Mouse (Mus musculus) stomach, embryonic 15.5 days (tissue): ENCODE results near the gene Tfeb. TPM values are rescaled to one million over a fixed set of nuclear protein-coding genes. Genes with fewer than 3 reads are reported as not detected.
A peak's percentile ranks its signal among the peaks of the same experiment; 100 is the strongest.

Experiments
- ATAC-seq: fragments of 200-750 bp; cut with Nextera tagmentation; 2 replicates; pipeline ENCODE4 v1.8.0; 2017; ENCODE audit warnings: low read depth, moderate number of reproducible peaks, moderate TSS enrichment; ENCODE audit not compliant: insufficient read depth, low FRiP score
- H3K27ac ChIP-seq: fragments of 300-500 bp; sonication (generic); 2 replicates; pipeline ENCODE4 v1.5.1; 2015; ENCODE audit warnings: mild to moderate bottlenecking, inconsistent platforms
- H3K27me3 ChIP-seq: fragments of 300-500 bp; sonication (generic); replicated peaks from 2 replicates; pipeline ENCODE4 v1.6.1; 2015; ENCODE audit warnings: inconsistent platforms
- H3K36me3 ChIP-seq: fragments of 300-500 bp; sonication (generic); 2 replicates; pipeline ENCODE4 v1.6.1; 2015; ENCODE audit warnings: inconsistent platforms
- H3K4me1 ChIP-seq: fragments of 300-500 bp; sonication (generic); 2 replicates; pipeline ENCODE4 v1.6.1; 2015; ENCODE audit warnings: inconsistent platforms
- H3K4me2 ChIP-seq: fragments of 300-500 bp; sonication (generic); 2 replicates; pipeline ENCODE4 v1.6.1; 2015; ENCODE audit warnings: mild to moderate bottlenecking, inconsistent platforms
- H3K4me3 ChIP-seq: fragments of 300-500 bp; sonication (generic); replicated peaks from 2 replicates; pipeline ENCODE4 v1.5.1; 2015; ENCODE audit warnings: inconsistent platforms
- H3K9ac ChIP-seq: fragments of 300-500 bp; sonication (generic); 2 replicates; pipeline ENCODE4 v1.6.1; 2015; ENCODE audit warnings: inconsistent platforms
- H3K9me3 ChIP-seq: fragments of 300-500 bp; sonication (generic); 2 replicates; pipeline ENCODE4 v1.6.1; 2016; ENCODE audit warnings: inconsistent platforms
- WGBS: fragments of 180-500 bp; shearing (Covaris S2); methylation state at CpG from one replicate; pipeline ENCODE4 v1.1.7; 2015; 5-methylcytosine and 5-hydroxymethylcytosine counted together
- polyA plus RNA-seq: library from polyadenylated mRNA; unstranded; fragments of >200 nt; fragmentation: Nextera tagmentation; extraction: Ambion mirVana; gene quantifications from 2 replicates; pipeline ENCODE4 v1.2.1, GENCODE M21; 2015

Gene Tfeb
- polyA plus RNA-seq, result 10.2 and 10.7 TPM in 2 replicates

DNA sequence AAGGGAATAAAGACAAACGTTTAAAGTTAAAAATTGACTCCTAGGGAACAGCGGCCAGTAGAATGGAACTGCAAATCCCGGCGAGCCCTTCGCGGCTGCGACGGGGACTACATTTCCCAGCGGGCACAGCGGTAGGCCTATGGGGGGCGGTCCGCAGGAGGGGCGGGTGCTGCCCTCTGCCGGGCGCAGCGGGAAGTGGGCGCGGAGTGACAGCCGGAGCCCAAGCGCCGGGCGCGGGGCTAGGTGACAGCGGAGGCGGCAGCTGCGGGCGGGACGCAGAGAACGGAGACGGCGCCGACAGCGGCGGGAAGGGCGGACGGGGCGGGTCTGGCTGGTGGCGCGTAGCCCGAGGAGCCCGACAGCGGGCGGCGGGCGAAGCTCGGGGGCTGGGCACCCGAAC is at the start of gene Tfeb:
Gene Tfeb, plus strand, starts transcription at position 175 of the 400 bp plus-strand sequence.
- peak within 1 kb of the TSS; percentile 78 for H3K27ac ChIP-seq
- peak within 1 kb of the TSS; percentile 99 for H3K4me2 ChIP-seq
- H3K36me3 ChIP-seq, result no peaks in the 10 kb centered on the region
- H3K4me1 ChIP-seq, result peaks cover 17% of the 10 kb centered on the region
- H3K9ac ChIP-seq, result peak within 1 kb of the TSS; percentile 58
- WGBS, result under 1% methylated on average over 38 of the region's 47 CpGs
- H3K9me3 ChIP-seq, result no peaks in the 10 kb centered on the region
- peak within 1 kb of the TSS; percentile 77 for H3K4me3 ChIP-seq
- H3K27me3 ChIP-seq, result no peaks in the 10 kb centered on the region
- ATAC-seq, result peak; percentile 59

DNA sequence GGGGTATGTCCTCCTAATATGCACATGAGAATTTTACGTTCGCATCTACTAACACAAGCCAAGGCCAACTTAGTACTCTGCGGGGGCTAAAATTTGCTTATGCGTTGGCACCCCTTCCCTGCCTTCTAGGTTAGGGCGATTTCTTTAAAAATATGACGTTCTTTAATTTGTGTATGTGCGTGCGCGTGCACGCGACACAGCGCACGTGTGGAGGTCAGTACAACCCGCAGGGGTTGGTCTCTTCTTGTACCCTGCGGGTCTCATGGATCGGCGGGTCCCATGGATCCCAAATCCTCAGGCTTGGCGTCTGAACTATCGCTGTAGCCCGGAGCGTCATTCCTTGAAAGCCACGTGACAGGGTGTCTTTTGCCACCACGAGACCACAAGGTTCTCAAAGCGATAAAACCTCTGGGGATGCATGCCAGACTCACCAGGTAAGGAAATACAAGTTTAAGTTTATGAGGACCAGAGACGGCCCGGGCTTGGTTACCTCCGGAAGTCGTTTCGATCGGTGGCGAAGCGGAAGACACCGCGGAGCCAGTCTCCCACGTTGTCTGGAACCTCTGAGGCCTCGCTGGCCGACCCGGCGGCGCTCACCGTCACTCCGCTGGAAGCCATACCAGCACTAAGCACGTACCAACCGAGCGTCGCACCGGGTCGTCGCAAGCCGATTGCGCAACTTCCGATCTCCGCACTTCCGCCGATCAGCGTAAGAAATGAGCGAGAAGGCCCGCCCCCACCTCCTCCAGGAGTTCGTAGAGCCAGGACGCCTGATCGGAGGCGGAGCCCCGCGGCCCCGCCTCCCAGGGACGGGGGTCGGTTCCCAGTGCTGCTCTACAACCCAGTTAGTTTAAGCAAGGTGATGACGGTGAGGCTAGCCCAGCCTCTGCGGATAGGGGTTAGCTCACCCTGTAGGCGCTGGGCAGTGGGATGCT is 49.2 kb upstream of the Tfeb start:
- peak overlapping the region; percentile 87 for H3K27ac ChIP-seq
- peak overlapping the region; percentile 69 for H3K9ac ChIP-seq
- peak; percentile 91 for ATAC-seq
- H3K4me2 ChIP-seq, result peak overlapping the region; percentile 97
- under 1% methylated on average over 70 of the region's 70 CpGs for WGBS
- H3K4me3 ChIP-seq, result peak overlapping the region; percentile 89
- H3K36me3 ChIP-seq, result peaks cover 22% of the 10 kb centered on the region; the same call in 1 of the 2 replicates
- H3K27me3 ChIP-seq, result no peaks in the 10 kb centered on the region
- no peaks in the 10 kb centered on the region for H3K9me3 ChIP-seq
- H3K4me1 ChIP-seq, result peaks cover 12% of the 10 kb centered on the region

DNA sequence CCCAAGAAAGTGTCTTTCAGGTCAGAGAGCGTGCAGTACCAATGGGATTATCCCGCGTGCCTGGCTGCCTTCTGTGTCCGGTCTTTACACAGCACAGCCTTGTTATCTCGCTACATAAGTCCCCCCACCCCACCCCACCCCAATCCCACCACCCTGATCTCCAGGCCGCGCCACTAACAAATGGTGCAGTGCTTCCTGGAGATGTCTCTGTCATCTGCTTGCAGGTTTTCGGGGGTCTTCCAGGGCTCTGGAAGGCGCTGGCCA is 48.6 kb upstream of the Tfeb start, which contains the start of gene Tomm6:
Gene Tomm6, minus strand, starts transcription at position 43 of the 264 bp plus-strand sequence.
- peak within 1 kb of the TSS; percentile 89 for H3K4me3 ChIP-seq
- peaks cover 12% of the 10 kb centered on the region for H3K4me1 ChIP-seq
- WGBS, result under 1% methylated on average over 9 of the region's 9 CpGs
- H3K36me3 ChIP-seq, result peaks cover 22% of the 10 kb centered on the region; the same call in 1 of the 2 replicates
- H3K9ac ChIP-seq, result peak within 1 kb of the TSS; percentile 69
- H3K4me2 ChIP-seq, result peak within 1 kb of the TSS; percentile 97
- ATAC-seq, result no peak
- H3K27ac ChIP-seq, result peak within 1 kb of the TSS; percentile 87
- H3K9me3 ChIP-seq, result no peaks in the 10 kb centered on the region
- no peaks in the 10 kb centered on the region for H3K27me3 ChIP-seq

DNA sequence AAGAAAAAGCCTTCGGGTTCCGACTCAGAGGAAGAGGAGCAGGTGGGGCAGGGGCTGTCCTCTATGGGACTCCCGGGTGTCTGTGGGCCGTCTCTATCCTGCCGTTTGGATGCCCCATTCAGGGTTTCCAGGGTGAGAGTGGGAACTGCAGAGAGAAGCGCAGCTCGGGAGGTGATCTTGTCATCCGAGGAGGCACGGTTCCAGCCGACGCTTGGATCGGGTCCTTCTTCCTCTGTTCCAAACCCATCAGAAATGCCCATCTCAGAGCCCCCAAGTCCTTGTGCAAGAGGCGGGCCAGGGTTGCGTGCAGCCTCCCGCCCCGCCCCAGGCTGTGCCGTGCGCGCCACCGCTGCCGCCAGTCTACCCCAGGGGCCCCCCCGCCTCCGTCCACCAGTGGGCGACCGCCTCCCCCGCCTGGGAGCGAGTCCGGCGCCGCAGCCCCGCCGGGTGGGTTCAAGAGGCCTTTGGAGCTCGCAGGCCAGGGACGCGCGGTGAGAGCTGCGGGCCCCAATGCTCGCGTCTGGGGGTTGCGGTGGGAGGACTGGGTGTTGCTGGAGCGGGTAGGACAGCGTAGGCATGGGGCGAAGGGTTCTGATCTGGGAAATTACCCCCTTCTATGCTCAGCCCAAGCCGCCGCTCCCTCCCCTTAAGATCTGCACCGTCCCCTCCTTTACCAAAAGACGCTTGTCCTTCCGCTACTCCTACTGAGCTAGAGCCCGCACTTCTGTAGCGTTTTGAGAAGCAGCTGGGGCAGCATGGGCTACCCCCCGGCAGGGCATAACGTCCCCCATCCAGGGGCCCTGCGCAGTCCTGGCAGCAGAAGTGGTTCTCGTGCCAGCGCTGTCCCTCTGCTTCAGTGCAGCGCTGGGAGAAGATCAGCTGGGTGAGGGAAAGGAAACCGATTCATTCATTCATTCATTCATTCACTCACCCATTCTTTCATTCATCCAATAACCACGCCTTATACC is 47.9 kb upstream of the Tfeb start, which contains the start of gene Frs3:
Gene Frs3, plus strand, starts transcription at position 423 of the 968 bp plus-strand sequence.
- H3K27me3 ChIP-seq, result no peaks in the 10 kb centered on the region
- H3K36me3 ChIP-seq, result peaks cover 22% of the 10 kb centered on the region; the same call in 1 of the 2 replicates
- H3K4me2 ChIP-seq, result peak within 1 kb of the TSS; percentile 97
- peak within 1 kb of the TSS; percentile 87 for H3K27ac ChIP-seq
- H3K9ac ChIP-seq, result peak within 1 kb of the TSS; percentile 69
- peaks cover 12% of the 10 kb centered on the region for H3K4me1 ChIP-seq
- peak; percentile 67 for ATAC-seq
- peak within 1 kb of the TSS; percentile 89 for H3K4me3 ChIP-seq
- H3K9me3 ChIP-seq, result no peaks in the 10 kb centered on the region
- 2% methylated on average over 57 of the region's 58 CpGs for WGBS

DNA sequence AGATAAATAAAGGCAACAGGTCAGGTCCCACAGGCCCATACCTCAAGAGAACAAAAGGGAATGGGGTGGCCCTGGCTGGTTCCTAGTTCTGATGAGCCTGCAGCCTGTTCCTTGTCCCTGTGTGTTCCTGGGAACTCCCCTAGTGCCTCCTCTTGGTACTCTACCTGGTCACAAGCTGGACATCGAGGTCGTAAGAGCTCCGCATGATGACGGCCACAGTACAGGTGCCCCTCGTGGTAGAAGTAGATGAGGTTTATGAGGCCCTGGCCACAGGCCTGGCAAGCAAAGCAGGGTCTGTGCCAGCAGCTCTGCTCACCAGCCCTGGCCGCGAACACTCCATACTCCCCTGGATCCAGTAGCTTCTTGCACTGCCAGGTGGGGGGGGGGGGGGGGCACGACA is 46.9 kb upstream of the Tfeb start:
- Histone ChIP-seq H3K4me2 (peak overlapping the region; percentile 97), H3K4me3 (no peak overlapping the region), H3K27ac (no peak overlapping the region), H3K27me3 (no peaks in the 10 kb centered on the region), H3K36me3 (0 out of 2 replicates have a peak, but pooled peaks cover 12% of the 10 kb centered on the region), H3K9me3 (no peaks in the 10 kb centered on the region), H3K4me1 (peaks cover 15% of the 10 kb centered on the region), H3K9ac (no peak overlapping the region)
- 76% methylated on average over 8 of the region's 8 CpGs for WGBS
- no peak for ATAC-seq

DNA sequence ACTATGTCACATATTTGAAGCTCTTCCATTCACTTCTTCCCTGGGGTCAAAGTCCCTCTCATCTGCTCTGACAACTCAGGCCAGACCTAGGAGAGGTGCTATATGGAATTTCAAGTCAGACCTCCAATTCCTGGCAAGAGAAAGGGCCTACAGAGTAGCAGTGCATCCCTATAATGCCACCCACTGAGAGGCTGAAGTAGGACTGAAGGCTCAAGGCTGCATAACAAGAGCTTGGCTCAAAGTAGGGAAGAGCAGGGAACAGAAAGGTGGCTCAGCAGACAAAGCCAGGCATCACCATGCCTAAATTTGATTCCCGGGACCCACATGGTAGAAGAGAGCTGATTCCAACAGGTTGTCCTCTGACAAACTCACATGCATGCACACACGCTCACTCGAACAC is 45.2 kb upstream of the Tfeb start:
- Histone ChIP-seq H3K4me2 (no peak overlapping the region), H3K36me3 (no peaks in the 10 kb centered on the region), H3K27me3 (no peaks in the 10 kb centered on the region), H3K27ac (no peak overlapping the region), H3K4me1 (peaks cover 20% of the 10 kb centered on the region), H3K4me3 (no peak overlapping the region), H3K9me3 (no peaks in the 10 kb centered on the region), H3K9ac (no peak overlapping the region)
- no peak for ATAC-seq
- 87% methylated on average over 3 of the region's 3 CpGs for WGBS

DNA sequence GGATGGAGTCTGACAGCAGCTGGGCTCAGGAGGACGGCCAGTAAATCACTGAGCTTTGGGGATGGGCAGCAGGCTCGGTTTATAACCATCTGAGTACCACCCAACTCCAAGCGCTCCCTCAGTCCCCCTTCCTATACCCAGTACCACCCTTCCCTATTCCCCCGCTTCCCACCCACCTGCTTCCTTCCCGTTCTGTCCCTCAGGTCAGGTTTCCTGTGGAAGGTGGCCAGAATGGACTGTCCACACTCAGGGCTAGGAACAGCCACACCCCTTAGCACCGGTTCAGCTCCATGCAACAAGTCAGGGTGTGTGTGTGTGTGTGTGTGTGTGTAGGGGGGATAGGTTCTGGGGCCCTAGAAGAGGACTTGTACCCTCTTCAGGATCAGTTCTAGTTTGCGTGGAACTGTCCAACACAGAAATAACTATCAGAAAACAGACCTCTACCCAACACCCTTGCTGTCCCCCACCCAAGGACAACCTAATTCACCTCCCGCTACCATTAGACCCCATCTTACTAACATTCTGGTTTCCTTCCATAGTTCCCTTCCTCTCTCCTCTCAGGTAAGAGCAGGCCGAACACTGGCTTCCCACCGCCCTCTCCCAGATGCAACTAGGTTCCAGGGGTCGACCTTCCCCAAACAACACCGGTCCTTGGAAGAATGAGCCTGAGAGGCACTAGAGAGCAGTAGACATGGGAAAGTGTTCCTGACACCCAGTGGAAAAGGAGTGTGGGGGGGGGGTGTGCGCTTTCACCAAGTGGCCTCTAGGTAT is 43.0 kb upstream of the Tfeb start:
- Histone ChIP-seq H3K9me3 (no peaks in the 10 kb centered on the region), H3K4me3 (peak overlapping the region; percentile 78), H3K27ac (0 out of 2 replicates have a peak overlapping the region, but pooled peaks have one; percentile 65), H3K36me3 (no peaks in the 10 kb centered on the region), H3K4me2 (peak overlapping the region; percentile 95), H3K9ac (0 out of 2 replicates have a peak overlapping the region, but pooled peaks have one; percentile 25), H3K27me3 (no peaks in the 10 kb centered on the region), H3K4me1 (peaks cover 13% of the 10 kb centered on the region)
- WGBS, result 37% methylated on average over 13 of the region's 13 CpGs
- no peak for ATAC-seq

DNA sequence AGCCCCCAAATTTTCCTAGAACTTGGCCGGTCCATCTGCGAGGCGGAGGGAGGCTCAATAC is 42.6 kb upstream of the Tfeb start, which contains the start of gene Gm21981:
Gene Gm21981, minus strand, starts transcription at position 14 of the 61 bp plus-strand sequence.
- WGBS, result 0% methylated on average over 3 of the region's 3 CpGs
- peak within 1 kb of the TSS; percentile 78 for H3K4me3 ChIP-seq
- no peaks in the 10 kb centered on the region for H3K36me3 ChIP-seq
- ATAC-seq, result no peak
- peaks cover 12% of the 10 kb centered on the region for H3K4me1 ChIP-seq
- no peaks in the 10 kb centered on the region for H3K27me3 ChIP-seq
- peak within 1 kb of the TSS; percentile 95 for H3K4me2 ChIP-seq
- peak within 1 kb of the TSS; percentile 65; the same call in 1 of the 2 replicates for H3K27ac ChIP-seq
- H3K9me3 ChIP-seq, result no peaks in the 10 kb centered on the region
- peak within 1 kb of the TSS; percentile 42 for H3K9ac ChIP-seq

DNA sequence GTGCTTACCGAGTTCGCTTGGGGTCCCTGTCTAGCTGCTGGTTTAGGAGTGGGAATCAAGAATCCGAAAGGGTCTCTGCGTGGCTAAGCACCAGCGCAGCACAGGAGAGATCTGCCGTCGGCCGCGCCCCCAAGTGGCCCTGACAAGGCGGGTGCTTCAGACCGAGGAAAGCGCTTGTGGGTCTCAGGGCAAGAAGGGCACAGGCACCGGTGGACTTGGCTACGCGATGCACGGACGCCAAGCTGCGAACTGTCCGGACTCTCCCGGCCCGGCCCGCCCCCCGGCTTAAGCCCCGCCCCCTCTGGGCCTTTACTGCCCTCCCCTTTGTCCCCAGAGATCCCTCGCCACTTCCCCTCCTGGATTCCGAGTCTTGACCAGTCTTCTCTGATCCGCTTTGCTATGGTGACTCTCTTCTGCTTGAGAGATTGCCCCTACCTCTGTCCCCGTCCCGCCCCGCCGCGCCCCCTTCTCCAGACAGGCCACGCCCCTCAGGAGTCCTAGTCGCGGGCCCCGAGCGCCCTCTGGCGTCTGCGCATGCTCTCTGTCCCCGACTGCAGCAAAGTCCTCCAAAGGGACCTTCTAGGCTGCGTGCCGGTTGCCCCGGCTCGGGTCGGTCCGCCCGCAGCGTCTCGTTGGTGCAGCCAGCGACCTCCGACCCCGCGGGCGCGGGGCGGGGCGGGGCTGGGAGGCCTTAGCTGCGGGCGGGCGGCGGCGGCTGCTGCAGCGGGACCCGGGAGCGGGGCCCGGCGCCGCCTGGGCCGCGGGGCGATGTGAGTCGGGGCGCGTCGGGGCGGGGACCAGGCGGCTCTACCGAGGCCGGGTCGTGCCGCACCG is 42.1 kb upstream of the Tfeb start, which contains the start of gene Prickle4:
Gene Prickle4, minus strand, starts transcription at position 234 of the 834 bp plus-strand sequence.
- H3K27me3 ChIP-seq, result no peaks in the 10 kb centered on the region
- peak within 1 kb of the TSS; percentile 65; the same call in 1 of the 2 replicates for H3K27ac ChIP-seq
- peak within 1 kb of the TSS; percentile 95 for H3K4me2 ChIP-seq
- H3K9me3 ChIP-seq, result no peaks in the 10 kb centered on the region
- ATAC-seq, result peak; percentile 88
- H3K4me3 ChIP-seq, result peak within 1 kb of the TSS; percentile 78
- H3K4me1 ChIP-seq, result peaks cover 9% of the 10 kb centered on the region
- peak within 1 kb of the TSS; percentile 42 for H3K9ac ChIP-seq
- WGBS, result under 1% methylated on average over 69 of the region's 82 CpGs
- H3K36me3 ChIP-seq, result no peaks in the 10 kb centered on the region

DNA sequence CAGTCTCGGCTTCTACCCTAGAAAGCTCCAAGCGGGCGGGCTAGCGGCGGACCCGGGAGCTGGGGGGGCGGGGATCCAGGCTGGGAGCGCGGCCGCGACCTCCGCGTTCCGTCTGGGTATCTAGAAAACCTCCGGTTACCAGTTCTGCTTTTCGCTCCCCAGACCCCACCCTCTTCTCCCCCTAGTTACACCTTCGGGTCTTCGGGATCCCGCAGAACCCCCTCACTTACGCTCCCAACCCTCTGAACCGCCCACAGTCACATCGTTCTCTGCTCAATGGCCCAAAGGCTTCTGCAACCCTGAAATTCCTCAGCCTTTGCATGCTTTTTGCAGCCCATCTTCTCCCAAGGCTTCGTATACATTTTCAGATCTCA is 41.5 kb upstream of the Tfeb start:
- no peaks in the 10 kb centered on the region for H3K9me3 ChIP-seq
- no peaks in the 10 kb centered on the region for H3K27me3 ChIP-seq
- H3K4me2 ChIP-seq, result peak overlapping the region; percentile 95
- H3K9ac ChIP-seq, result peak overlapping the region; percentile 42
- H3K27ac ChIP-seq, result no peak overlapping the region
- 0% methylated on average over 22 of the region's 23 CpGs for WGBS
- H3K4me3 ChIP-seq, result peak overlapping the region; percentile 78
- H3K4me1 ChIP-seq, result peaks cover 9% of the 10 kb centered on the region
- no peaks in the 10 kb centered on the region for H3K36me3 ChIP-seq
- ATAC-seq, result no peak
